Mouse (Mus musculus): ENCODE data around the gene Serpina6. TPM values are rescaled to one million over a fixed set of nuclear protein-coding genes. Genes with fewer than 3 reads are reported as not detected.

The Serpina6 gene
- polyA plus RNA-seq, 1 experiment: 0.20 TPM

DNA sequence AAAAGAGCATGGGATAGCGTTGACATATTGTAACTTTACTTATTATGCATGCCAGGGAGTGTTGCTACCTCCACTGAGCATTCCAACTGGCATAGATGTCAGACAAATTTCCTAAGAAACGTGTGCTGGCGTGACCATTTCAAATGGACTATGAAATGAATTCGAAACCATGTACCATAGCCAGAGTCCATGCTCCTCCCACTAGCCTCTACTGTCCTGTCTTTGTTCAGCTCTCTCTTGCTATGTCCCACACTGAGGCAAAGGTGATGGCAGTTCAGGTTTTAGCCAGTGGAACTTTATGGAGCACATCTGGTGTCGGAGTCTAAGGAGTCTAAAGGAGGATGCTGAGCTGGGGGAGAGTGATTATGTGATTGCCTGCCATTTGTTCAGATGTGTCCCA, 3.1 kb upstream of the Serpina6 start:
- Histone ChIP-seq H3K4me2 (ENCODE audit: low read depth) (no peak overlapping the region), H3K36me3 (ENCODE audit: control insufficient read depth, insufficient read depth) (no peaks in the 10 kb centered on the region), H3K4me3 (no peak overlapping the region), H3ac (ENCODE audit: control insufficient read depth, insufficient read length) (no peak overlapping the region), H3K27me3 (ENCODE audit: control insufficient read depth, insufficient read depth, insufficient read length) (no peaks in the 10 kb centered on the region), H3K79me2 (ENCODE audit: control insufficient read depth, insufficient read depth) (no peaks in the 10 kb centered on the region)
- TF ChIP-seq SRF (IDR thresholded peaks at IDR 0.05; ENCODE audit: control insufficient read depth, insufficient read length, low read depth) (no peak), TCF3 (IDR thresholded peaks at IDR 0.05; ENCODE audit: insufficient read length, low read depth) (no peak), REST (IDR thresholded peaks at IDR 0.05; ENCODE audit: insufficient read depth, insufficient read length) (no peak), MYOG (IDR thresholded peaks at IDR 0.05; ENCODE audit: control insufficient read depth in 1 of 3, insufficient read depth in 1 of 3, insufficient read length in 2 of 3, low read depth in 2 of 3) (no peak)

GRCm38 (mm10) chr12:103659171-103659570, 2.2 kb upstream of the Serpina6 start:
- no peak overlapping the region for H3ac ChIP-seq (ENCODE audit: control insufficient read depth, insufficient read length)
- H3K4me2 ChIP-seq (ENCODE audit: low read depth): no peak overlapping the region
- TF ChIP-seq SRF (IDR thresholded peaks at IDR 0.05; ENCODE audit: control insufficient read depth, insufficient read length, low read depth) (no peak), MAX (IDR thresholded peaks at IDR 0.05; ENCODE audit: low read depth) (no peak), TCF3 (IDR thresholded peaks at IDR 0.05; ENCODE audit: insufficient read length, low read depth) (no peak), REST (IDR thresholded peaks at IDR 0.05; ENCODE audit: insufficient read depth, insufficient read length) (no peak), POLR2AphosphoS2 (IDR thresholded peaks at IDR 0.05; ENCODE audit: insufficient read length, low read depth) (no peak), E2F4 (IDR thresholded peaks at IDR 0.05; ENCODE audit: insufficient read depth) (no peak), MYOG (IDR thresholded peaks at IDR 0.05; ENCODE audit: control insufficient read depth in 1 of 3, insufficient read depth in 1 of 3, insufficient read length in 2 of 3, low read depth in 2 of 3) (no peak), POLR2A (IDR thresholded peaks at IDR 0.05; ENCODE audit: insufficient read length, low read depth) (no peak), TCF12 (IDR thresholded peaks at IDR 0.05; ENCODE audit: insufficient read depth, poor library complexity, severe bottlenecking) (no peak), MYOD1 (IDR thresholded peaks at IDR 0.05; ENCODE audit: control insufficient read depth in 1 of 3, insufficient read length in 2 of 3, low read depth in 2 of 3) (no peak), USF1 (IDR thresholded peaks at IDR 0.05; ENCODE audit: low read depth) (no peak), CEBPB (IDR thresholded peaks at IDR 0.05; ENCODE audit: insufficient read depth, poor library complexity, severe bottlenecking) (no peak)
- H3K27me3 ChIP-seq (ENCODE audit: control insufficient read depth, insufficient read depth, insufficient read length): no peaks in the 10 kb centered on the region
- no peaks in the 10 kb centered on the region for H3K79me2 ChIP-seq (ENCODE audit: control insufficient read depth, insufficient read depth)
- H3K4me3 ChIP-seq: no peak overlapping the region
- H3K36me3 ChIP-seq (ENCODE audit: control insufficient read depth, insufficient read depth): no peaks in the 10 kb centered on the region

DNA sequence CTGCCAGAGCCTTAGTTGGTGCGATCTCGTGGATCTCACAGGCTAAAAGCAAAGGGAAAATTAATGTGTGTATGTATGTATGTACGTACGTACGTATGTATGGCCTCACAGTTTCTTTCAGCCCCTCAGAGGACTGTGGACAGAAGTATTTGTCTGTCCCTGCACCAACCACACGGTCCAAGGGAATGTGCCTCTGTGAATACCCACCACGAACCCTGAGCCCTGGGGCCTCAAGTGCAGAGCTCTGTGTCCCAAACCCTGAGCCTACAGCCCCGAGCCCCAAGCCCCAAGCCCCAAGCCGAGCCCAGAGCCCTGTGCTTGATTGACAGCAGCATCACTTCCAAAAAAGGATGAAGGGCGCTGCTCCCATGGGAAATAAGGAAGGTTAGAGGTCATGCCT, 979 bp upstream of the Serpina6 start:
- Histone ChIP-seq H3ac (ENCODE audit: control insufficient read depth, insufficient read length) (no peak overlapping the region), H3K36me3 (ENCODE audit: control insufficient read depth, insufficient read depth) (no peaks in the 10 kb centered on the region), H3K27me3 (ENCODE audit: control insufficient read depth, insufficient read depth, insufficient read length) (no peaks in the 10 kb centered on the region), H3K79me2 (ENCODE audit: control insufficient read depth, insufficient read depth) (no peaks in the 10 kb centered on the region), H3K4me2 (ENCODE audit: low read depth) (no peak overlapping the region), H3K4me3 (no peak overlapping the region)
- TF ChIP-seq USF1 (IDR thresholded peaks at IDR 0.05; ENCODE audit: low read depth) (no peak), POLR2AphosphoS2 (IDR thresholded peaks at IDR 0.05; ENCODE audit: insufficient read length, low read depth) (no peak), E2F4 (IDR thresholded peaks at IDR 0.05; ENCODE audit: insufficient read depth) (no peak), MYOG (IDR thresholded peaks at IDR 0.05; ENCODE audit: control insufficient read depth in 1 of 3, insufficient read depth in 1 of 3, insufficient read length in 2 of 3, low read depth in 2 of 3) (no peak), MYOD1 (IDR thresholded peaks at IDR 0.05; ENCODE audit: control insufficient read depth in 1 of 3, insufficient read length in 2 of 3, low read depth in 2 of 3) (no peak), TCF12 (IDR thresholded peaks at IDR 0.05; ENCODE audit: insufficient read depth, poor library complexity, severe bottlenecking) (no peak)

DNA sequence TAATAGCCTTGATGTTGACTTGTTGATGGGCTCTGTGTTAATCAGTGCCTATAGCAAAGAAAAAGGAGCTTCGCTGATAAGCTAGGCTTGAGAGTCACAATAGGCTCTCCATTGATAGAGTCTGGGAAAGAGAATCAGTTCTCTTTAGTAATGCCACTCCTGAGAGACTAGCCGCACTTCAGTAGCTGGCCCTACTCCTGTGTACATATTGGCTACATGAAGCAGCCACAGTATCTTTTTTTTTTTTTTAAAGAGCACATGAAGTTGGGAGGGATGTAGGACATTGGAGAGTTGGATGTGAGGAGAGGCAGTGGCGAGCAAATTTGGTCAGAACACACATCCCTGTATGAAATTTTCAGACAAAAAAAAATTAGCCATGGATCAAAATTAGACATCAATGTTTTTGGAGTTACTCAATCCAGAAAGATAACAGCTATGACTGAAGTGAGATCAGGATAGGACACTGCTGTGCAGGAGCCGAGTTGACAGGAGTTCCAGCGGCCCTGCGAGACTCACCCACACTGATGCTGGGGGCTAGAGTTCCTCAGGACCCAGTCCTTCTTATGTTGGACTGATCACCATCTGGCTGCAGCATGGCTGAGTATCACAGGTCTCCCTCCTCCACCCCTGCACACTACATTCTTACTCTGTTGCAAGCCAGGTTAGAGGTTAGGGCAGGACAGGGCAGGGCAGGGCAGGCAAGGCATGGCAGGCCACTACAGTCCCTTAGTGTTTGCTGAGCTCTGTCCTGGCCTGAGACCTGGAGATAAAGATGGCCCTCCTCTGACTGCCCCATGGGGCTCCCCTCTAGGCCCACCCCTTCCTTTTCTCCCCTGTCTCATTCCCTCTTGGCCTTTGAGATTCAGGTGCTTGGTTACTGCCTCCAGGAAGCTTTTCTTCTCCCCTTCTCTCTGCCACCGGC, 1.6 kb downstream of the Serpina6 start:
- Histone ChIP-seq H3K27me3 (ENCODE audit: control insufficient read depth, insufficient read depth, insufficient read length) (no peaks in the 10 kb centered on the region), H3ac (ENCODE audit: control insufficient read depth, insufficient read length) (no peak overlapping the region), H3K79me2 (ENCODE audit: control insufficient read depth, insufficient read depth) (no peaks in the 10 kb centered on the region), H3K4me3 (no peak overlapping the region), H3K4me2 (ENCODE audit: low read depth) (no peak overlapping the region), H3K36me3 (ENCODE audit: control insufficient read depth, insufficient read depth) (no peaks in the 10 kb centered on the region)
- TF ChIP-seq POLR2AphosphoS2 (IDR thresholded peaks at IDR 0.05; ENCODE audit: insufficient read length, low read depth) (no peak), USF1 (IDR thresholded peaks at IDR 0.05; ENCODE audit: low read depth) (no peak), E2F4 (IDR thresholded peaks at IDR 0.05; ENCODE audit: insufficient read depth) (no peak), MAX (IDR thresholded peaks at IDR 0.05; ENCODE audit: low read depth) (no peak), TCF3 (IDR thresholded peaks at IDR 0.05; ENCODE audit: insufficient read length, low read depth) (no peak), REST (IDR thresholded peaks at IDR 0.05; ENCODE audit: insufficient read depth, insufficient read length) (no peak), MYOG (IDR thresholded peaks at IDR 0.05; ENCODE audit: control insufficient read depth in 1 of 3, insufficient read depth in 1 of 3, insufficient read length in 2 of 3, low read depth in 2 of 3) (no peak), TCF12 (IDR thresholded peaks at IDR 0.05; ENCODE audit: insufficient read depth, poor library complexity, severe bottlenecking) (no peak), MYOD1 (IDR thresholded peaks at IDR 0.05; ENCODE audit: control insufficient read depth in 1 of 3, insufficient read length in 2 of 3, low read depth in 2 of 3) (no peak)

DNA sequence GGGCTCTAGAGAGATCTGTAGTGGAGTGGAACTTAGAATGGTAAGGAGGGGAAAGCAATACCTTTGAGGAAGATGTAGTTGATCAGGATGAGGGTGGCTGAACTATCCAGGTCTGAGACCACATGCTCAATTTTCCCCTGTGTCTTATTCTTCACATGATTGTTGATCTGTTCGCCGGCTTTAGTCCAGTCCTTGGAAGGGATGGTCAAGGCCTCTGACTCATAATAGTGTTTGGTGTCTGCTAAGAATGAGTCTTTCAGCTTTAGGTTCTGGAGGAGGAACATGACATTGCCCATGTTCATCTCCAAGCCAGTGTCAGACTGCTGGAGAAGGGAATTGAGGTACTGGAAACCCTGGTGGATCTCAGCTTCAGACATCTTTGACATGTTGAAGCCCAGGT, 3.2 kb downstream of the Serpina6 start:
- Histone ChIP-seq H3K36me3 (ENCODE audit: control insufficient read depth, insufficient read depth) (no peaks in the 10 kb centered on the region), H3K4me2 (ENCODE audit: low read depth) (no peak overlapping the region), H3K4me3 (no peak overlapping the region), H3K79me2 (ENCODE audit: control insufficient read depth, insufficient read depth) (no peaks in the 10 kb centered on the region), H3K27me3 (ENCODE audit: control insufficient read depth, insufficient read depth, insufficient read length) (no peaks in the 10 kb centered on the region), H3ac (ENCODE audit: control insufficient read depth, insufficient read length) (no peak overlapping the region)
- TF ChIP-seq TCF12 (IDR thresholded peaks at IDR 0.05; ENCODE audit: insufficient read depth, poor library complexity, severe bottlenecking) (no peak), POLR2A (IDR thresholded peaks at IDR 0.05; ENCODE audit: insufficient read length, low read depth) (no peak), TCF3 (IDR thresholded peaks at IDR 0.05; ENCODE audit: insufficient read length, low read depth) (no peak), MAX (IDR thresholded peaks at IDR 0.05; ENCODE audit: low read depth) (no peak), CEBPB (IDR thresholded peaks at IDR 0.05; ENCODE audit: insufficient read depth, poor library complexity, severe bottlenecking) (no peak), MYOD1 (IDR thresholded peaks at IDR 0.05; ENCODE audit: control insufficient read depth in 1 of 3, insufficient read length in 2 of 3, low read depth in 2 of 3) (no peak), E2F4 (IDR thresholded peaks at IDR 0.05; ENCODE audit: insufficient read depth) (no peak), SRF (IDR thresholded peaks at IDR 0.05; ENCODE audit: control insufficient read depth, insufficient read length, low read depth) (no peak), REST (IDR thresholded peaks at IDR 0.05; ENCODE audit: insufficient read depth, insufficient read length) (no peak), POLR2AphosphoS2 (IDR thresholded peaks at IDR 0.05; ENCODE audit: insufficient read length, low read depth) (no peak), MYOG (IDR thresholded peaks at IDR 0.05; ENCODE audit: control insufficient read depth in 1 of 3, insufficient read depth in 1 of 3, insufficient read length in 2 of 3, low read depth in 2 of 3) (no peak), USF1 (IDR thresholded peaks at IDR 0.05; ENCODE audit: low read depth) (no peak)
